Mouse (Mus musculus): ENCODE data around the gene Sbds.

GRCm38 (mm10) chr5:130294598-130294997 lies 39.3 kb upstream of the Sbds start:
- TF ChIP-seq POLR2A (IDR thresholded peaks at IDR 0.05; ENCODE audit: control insufficient read depth, extremely low read depth, insufficient read depth, low read length, poor library complexity) (no peak), CTCF (IDR thresholded peaks at IDR 0.05; ENCODE audit: borderline replicate concordance, control insufficient read depth, extremely low read depth, insufficient read depth, low read length, poor library complexity) (no peak)

Data from thymus, adult 2 months (tissue).